Mouse (Mus musculus): Measurements from ENCODE around the gene Med21.

The Med21 gene

DNA sequence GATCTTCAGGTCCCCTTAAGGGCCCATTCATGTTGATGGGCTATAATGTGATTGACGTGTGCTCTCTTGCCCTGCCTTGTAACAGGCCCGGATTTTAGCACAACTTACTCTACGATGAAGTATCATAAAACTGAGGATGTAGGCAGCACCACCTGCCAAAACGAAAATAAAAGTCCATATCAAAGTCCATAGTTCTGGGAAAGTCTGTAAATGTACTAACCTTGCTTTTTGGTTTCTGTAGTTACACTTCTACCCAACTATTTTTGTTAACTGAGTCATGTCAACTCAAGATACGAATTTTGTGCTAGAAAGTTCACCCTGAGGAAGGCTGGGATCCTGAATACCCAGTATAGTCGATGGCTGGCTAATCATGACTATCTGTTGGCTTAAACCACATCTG, 1.4 kb upstream of the Med21 start:
- no peak for DNase-seq

DNA sequence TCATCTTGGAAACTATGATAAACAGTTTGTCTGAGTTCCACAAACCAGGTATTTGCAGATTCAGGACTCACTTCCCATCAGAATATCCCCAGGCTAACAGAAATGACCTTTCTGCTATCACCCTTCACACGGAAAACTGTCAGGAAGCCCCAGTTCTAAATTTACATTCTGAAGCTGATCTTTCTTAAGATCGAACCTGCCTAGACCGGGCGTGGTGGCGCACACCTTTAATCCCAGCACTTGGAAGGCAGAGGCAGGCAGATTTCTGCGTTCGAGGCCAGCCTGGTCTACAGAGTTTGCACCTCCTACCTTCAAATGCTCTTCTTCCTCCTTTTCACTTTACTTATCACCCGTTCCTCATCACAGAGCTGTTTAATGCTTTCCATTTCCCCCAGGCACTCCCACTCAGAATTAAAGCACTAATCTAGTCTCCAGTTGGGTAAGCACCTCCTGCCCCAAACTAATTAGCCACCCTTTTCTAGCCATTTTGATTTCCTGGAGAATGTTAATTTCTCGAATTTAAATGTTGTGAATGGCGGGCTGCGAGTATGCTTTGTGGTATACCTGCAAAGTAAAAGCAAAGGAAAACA, 631 bp upstream of the Med21 start:
- peak; percentile 19 for DNase-seq

DNA sequence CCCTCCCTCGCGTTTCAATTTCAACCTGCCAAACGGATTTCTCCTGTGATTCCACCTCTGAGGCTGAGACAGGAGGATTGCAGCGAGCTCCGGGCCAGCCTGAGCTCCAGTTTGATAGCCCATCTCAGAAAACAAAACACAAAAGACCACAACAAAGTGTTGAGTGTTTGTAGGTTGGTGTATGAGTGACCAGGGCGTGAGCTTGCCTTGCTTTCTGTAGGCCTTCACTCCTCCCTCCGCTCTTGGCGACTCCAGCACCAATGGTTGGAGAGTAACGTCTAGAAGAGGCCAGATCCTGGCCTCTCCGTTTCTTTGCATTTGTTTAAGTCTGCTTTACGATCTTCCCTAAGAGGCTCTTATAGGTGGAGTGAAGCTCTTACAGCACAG, 830 bp downstream of the Med21 start:
- peak; percentile 16 for DNase-seq

DNA sequence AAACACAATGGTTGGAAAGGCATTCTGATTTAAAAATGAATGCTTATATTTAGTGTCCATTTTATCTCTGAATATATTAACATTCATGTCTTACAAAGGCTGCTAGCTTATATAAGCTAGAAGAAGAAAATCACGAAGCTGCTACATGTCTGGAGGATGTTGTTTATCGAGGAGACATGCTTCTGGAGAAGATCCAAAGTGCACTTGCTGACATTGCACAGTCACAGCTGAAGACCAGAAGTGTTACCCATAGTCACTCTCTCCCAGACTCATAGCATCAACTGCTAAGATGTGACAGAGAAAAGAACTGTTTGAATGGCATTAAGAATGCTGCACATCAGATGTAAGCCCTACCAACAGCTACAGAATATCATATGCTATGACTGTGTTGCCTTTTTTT, 7.7 kb downstream of the Med21 start:
- DNase-seq, result no peak

DNA sequence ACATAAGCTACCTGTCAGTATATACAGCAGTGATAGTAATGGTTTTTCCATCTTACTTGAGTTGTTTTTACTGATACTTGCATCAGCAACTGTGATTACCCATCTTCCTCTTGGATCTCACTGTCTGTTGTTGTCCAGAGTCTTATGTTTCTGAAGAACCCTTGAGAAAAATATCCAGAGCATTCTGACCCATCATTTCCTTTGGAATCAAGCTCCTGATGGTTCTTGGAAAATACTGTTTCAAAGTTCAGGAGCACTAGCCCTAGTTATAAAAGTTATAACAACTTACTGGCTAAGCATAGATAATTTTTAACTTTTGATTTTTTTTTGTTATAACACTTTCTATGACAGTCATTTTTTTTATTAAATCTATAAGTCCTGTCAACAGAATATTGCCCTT, 9.1 kb downstream of the Med21 start:
- no peak for DNase-seq

DNA sequence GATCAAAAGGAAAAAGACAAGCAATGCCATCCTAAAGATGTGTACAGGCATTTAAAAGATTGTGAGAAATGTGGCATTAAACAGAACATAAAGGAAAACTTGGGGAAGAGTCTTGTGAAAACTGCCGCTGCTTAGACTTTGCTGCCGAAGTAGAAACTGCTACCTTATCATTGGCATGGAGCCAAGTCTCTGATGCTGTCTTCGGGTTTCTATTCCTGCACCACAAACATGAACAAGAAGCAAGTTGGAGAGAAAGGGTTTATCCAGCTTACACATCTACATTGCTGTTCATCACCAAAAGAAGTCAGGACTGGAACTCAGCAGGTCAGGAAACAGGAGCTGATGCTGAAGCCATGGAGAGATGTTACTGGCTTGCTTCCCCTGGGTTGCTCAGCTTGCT, 10.8 kb downstream of the Med21 start:
- DNase-seq, result no peak

DNA sequence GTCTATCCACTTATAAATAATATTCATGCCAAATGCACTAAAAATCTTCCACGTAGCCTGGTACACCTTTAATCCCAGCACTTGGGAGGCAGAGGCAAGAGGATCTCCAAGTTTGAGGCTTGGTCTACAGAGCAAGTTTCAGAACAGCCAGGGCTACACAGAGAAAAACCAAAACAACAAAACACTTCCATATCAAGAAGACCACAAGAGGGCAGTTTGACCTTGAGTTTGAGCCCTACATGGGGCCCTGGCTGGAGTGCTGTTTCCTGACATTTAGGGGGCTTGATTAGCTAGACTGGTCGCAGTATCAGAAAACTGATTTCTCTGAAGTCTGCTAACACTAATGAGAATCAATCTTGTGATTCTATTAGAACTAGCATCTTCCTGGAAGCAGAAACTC, 18.2 kb downstream of the Med21 start:
- DNase-seq, result peak; percentile 15

DNA sequence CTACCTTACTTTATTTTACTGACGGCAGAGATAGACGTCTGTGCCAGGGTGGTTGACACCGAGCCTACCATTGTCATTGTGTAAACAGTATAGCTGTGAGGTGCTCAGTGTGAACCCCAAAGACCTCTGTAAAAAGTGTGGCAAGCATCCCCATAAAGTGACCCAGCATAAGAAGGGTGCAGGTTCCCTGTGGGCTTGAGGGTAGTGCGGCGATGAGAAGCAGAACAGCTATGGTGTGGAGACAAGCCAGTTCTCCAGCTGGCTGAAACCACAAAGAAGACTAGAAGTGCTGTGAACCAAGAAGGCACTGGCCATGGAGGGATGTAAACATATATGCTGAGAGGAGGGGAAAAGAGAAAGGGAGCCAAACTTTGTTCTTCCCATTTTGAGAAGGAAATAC, 19.3 kb downstream of the Med21 start:
- DNase-seq, result no peak

DNA sequence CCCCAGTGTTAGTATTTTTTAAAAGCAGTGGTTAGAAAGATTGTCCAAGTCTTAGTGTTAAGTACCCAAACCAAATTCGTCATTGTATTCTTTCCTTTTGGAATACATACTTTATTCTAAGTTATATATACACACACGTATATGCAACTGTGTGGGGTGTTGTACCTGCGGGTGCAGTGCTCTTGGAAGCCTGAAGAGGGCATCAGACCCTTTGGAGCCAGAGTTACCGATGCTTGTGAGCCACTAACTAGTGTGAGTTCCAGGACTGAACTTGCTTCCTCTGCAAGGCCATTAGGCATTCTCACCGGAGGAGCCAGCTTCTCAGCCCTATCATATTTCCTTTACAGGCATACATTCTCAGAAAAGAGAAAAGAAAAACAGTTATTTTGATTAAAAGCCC, 20.3 kb downstream of the Med21 start:
- DNase-seq, result peak; percentile 68

DNA sequence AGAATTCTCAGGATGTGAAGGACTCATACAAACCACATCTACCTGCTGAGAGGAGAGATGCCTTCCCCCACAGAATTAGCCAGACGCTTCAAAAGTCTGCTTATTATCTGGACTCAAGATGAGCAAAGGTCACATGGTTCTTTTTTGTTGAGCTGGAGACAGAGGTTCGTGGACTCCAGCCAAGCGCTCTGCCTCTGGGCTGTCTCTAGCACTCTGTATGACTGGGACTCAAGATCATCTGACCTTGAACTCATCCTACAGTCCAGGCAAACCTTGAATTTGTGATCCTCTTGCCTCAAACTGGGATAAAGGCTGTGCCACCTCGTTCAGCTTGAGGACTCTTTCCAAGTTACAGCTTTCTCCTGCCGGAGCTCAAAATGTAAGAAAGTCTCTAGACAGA, 21.8 kb downstream of the Med21 start:
- DNase-seq, result no peak

DNA sequence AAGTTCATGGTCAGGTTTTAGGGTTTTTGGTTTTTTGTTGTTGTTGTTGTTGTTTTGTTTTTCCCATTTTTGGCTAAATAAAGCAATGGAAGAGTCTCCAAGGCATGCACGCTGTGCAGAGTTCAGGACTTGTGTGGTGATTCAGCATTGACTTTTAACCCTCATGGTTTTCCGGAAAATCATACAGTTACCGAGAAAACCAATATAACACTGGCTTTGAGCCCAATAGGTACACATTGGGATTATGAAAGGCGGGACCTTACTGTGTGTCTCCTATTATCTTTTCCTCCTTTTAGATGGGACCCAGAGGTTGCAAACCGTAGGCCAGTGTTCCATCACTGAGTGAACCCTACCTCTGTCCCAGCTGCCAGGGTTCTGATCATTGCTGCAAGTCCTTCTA, 22.6 kb downstream of the Med21 start:
- DNase-seq, result no peak

DNA sequence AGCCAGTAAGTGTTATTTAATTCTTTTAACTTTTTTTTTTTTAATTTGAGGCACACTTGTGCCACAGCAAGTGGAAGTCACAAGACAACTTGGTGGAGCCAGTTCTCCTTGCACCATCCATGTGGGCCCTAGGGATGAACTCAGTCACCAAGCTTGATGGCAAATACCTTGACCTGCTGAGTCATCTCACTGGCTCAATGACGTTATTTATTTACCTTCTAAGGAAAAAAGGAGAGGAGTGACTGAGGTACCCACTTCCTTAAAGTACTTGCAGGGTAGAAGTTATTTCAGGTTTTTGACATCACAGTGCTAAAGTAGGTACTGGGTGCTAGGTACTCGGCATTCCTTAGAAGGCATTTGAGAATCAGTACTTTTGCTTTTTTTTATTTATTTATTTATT, 23.1 kb downstream of the Med21 start:
- no peak for DNase-seq

DNA sequence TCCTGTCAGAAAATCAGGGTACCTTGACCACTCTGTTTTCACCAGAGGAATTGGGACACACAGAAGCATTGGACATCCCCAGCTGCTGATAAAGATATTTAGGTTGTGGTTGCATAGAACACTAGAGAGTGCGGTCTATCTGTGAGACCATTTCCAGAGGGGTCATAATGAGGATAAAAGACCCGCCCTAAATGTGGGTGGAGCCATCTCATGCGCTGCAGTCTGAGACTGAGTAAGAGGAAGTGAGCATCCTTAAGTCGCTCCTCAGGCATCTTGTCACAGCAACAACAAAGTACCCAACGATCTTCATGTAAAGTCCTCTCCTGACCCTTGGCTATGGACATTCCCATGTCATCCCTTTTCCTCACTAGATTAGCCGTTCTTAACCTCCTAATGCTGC, 24.5 kb downstream of the Med21 start:
- no peak for DNase-seq

DNA sequence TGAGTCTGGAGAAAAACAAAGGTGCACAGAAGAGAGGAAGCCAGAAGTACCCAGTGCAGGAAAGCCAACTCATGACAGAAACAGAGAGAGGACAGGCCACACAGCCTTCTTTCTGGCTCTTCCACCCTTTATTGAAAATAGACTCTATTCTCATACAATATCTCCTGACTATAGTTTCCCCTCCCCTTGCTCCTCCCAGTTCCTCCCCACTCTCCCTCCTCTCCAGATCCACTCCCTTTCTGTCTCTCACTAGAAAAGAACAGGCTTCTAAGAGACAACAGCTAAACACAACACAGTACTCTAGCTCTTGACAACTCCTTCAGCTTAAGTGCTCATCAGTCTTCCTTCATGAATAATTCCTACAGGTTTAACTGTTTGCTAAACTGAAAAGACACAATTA, 26.3 kb downstream of the Med21 start:
- DNase-seq, result no peak

DNA sequence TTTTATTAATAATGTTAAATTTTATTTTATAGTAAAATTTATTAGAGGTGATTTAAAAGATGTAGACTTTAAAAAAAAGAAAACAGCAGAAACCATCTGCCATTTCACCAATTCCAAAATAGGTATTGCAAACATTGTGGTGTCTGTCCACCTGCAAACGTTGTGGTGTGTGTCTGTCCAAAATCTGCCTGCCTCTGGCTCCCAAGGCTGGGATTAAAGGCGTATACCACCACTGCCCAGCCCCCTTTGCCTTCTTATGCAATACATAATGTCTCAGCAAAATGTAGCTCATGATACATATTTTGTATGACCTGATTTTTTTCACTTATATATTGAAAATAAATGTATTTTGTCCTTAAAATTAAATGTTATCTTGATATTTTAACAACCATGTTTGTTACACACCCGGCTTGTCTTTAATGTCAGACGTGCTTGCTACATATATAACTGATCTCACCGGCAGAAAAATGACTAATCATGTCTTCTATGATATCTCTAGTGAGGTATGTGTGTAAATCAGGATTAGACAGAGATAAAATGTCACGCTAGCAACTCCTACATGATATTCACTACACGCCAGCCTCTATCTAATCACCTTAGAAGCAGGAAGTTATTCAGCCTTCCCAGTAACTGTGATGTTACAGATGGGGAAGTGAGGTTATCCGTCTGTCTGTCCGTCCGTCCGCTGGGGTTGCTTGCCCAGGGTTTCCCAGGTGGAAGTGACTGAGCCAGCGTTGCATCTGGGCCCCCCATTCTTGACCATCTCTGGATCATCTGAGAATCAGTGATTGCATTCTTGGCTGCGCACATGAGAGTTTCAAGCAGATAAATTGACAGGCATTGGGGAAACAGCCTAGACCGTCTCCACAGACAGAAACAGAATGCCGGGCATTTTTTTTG, 28.9 kb downstream of the Med21 start:
- no peak for DNase-seq

DNA sequence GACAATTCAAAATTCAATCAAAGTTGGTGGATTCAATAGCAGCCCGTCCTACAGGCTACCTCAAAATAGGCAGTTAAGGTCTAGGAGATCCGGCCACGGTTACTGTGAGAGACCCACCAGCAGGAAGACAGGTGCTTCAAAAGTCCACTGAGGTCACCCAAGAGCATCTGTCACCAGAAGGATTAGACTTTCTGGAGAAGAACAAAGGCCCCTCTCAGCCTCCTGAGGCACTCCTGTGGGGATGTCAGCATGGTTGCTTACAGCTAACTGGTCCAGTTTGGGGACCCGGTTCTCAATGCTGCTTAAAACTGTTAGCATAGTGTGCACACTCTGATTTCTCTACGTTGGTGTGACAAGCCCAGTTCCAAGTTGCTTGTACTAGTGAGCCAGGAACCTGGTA, 29.8 kb downstream of the Med21 start:
- DNase-seq, result no peak

DNA sequence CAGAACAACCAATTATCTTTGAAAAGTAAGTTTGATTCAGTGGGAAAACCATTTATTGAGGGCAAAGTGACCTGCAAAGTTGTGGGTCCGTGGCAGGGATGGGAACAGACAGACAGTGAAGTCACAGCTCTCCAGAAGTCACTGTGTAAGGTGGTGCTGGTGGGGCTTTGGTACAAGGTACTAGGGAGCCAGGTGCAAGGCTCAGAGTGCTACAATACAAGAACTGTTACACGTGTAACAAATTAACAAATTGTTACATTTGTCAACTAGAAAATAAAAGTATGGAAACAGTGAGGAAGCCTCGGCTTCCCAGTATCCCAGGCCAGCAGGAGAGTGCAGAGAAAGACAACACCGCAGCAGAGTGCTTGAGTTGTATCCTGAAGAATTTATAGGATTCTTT, 31.3 kb downstream of the Med21 start:
- DNase-seq, result no peak

DNA sequence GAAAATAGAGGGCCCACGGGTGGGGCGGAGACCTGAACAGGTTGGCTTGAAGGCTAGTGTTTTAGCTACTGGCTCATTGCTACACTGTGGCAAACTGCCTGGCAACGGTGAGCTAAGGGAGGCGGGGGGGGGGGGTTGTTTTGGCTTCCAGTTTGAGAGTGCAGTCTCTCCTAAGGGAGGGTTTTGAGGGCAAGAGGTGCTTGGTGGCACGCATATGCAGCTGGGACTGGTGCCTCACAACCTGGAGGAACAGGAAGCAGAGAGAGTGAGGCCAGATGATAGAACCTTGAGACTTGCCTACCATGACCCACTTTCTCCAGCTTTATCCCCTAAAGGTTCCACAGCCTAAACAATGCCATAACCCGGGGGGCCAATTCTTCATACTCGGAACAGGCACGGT, 32.1 kb downstream of the Med21 start:
- peak; percentile 40 for DNase-seq

DNA sequence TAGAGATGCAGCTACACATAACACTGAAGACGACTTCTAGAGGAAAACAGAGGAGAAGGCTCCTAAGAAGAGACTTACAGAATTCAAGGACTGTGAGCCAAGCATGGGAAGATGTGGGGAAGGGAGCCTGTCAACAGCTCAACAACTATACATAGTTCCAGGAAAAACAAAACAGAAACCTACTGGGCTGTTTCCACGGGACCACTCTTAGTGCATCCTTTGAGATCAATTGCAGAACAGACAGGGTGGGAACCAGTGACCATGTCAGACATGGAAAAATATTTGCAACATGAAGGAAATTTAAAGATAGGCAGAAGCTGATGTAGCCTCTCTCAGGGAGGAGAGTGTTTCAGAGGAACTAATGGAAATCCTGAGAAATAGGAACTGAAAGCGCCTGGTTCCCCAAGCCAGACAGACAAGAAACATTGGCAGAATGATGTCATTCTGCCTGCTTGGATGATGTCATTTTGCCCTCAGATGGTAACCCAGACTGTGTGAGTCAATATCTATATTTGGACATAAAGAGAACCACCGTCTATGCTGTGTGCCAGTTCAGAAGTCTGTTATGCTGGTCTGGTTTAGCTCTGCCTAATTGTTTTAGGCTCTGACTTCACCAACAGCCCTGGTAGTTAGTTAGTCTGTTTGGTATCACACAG, 32.7 kb downstream of the Med21 start:
- no peak for DNase-seq

DNA sequence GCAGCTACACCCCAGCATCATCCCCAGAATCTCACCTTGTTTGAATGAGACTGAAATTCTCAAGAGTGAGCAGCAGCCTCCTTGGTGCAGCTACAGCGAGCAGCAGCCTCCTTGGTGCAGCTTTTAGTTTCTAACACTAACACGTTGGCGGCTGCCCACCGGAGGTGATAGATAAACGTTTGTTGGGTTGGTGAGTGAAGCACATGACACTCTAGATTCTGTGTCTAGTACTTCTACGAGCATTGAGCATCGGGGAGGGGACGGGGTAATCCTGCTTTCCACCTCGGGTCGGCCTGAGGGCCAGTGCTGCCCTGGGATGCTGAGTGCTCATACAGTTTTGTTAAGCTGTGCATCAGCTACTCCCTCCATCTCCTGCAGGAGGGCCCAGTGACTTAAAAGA, 34.6 kb downstream of the Med21 start:
- DNase-seq, result no peak

DNA sequence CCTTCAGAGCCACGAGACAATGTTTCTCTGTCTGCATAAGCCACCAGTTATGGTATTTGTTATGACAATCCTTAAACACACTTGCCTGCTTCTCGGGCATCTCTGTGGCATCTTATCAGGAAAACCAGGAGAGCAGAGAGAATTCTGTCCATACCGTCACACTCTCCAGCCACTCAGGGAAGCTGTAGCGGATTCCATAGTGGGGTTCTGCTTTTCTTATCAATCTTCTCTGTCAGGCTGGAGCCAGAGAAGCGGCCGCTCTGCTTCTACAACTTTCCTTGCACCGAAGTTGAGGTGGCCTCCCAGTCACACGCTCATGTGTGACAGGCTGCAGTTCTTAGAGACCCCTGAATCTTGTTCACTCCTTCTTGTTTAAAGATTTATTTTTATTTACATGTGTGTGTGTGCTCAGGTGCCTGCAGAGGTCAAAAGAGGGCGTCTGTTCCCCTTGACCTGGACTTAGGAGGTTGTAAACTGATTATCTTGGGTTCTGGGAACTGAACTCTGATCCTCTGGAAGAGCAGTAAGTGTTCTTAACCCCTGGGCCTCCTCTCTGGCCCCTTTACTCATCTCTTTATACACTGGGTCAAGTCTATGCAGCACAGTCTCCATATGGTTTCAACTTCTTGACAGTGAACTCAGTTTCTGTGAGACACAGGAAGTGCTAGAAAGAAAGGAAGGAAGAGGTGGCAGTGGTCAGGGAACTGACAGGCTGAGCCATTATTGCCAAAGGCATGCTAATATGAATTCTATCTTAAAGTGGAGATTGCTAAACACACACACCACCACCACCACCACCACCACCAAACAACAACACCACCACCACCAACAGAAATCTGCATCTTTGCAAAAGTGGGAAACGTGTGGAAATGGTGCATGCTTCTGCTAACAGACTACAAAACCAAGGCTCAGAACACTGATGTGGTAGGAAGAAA, 36.1 kb downstream of the Med21 start:
- DNase-seq, result no peak

DNA sequence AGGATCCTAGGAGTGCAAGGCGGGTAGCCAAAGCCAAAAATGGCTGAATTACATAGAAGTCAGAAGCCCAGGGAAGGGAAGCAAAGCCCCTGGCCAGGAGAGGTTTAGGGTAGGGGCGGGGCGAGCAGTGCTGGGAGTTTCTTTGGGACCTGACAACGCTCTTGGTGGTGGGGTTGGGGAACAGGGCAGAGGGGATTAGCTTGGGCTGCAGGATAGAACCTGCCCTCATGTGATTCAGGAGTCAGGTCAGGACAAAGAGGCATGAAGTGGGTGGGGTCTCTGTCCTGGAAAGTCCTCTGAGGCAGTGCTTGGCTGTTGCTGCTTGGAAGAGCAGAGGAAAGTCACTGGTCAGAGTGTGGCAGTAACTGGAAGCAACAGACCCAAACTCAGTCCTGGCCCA, 41.5 kb downstream of the Med21 start:
- DNase-seq, result no peak

DNA sequence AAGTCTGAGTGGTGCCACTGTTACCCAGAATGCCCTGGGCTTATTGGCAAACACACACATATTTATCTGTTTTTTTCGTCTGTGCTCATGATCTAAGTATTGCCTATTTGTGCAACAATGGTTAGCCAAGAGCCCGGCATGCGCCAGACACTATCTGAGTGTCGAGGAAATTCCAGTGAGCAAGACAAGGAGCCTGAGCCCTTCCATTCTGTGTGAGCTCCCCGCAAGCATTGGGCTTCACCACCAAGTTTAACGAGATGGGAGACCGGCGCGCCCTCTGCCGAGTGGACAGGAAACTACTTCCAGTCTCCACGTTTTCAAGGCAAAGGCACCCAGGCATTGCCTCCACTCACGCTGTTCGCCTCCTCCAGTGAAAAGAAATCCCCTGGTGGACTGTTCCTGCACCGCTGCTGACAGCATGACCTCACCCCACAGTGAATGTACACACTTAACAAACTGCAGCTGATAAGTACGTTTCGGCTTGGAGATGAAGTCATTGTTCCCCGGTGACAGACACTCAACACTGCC, 43.5 kb downstream of the Med21 start:
- peak; percentile 66 for DNase-seq
